Mouse (Mus musculus): ENCODE results near the gene Gm16430. TPM values are rescaled to one million over a fixed set of nuclear protein-coding genes. Genes with fewer than 3 reads are reported as not detected.

Gm16430 gene
- polyA plus RNA-seq (2017; shearing (Covaris generic)), result not detected

DNA sequence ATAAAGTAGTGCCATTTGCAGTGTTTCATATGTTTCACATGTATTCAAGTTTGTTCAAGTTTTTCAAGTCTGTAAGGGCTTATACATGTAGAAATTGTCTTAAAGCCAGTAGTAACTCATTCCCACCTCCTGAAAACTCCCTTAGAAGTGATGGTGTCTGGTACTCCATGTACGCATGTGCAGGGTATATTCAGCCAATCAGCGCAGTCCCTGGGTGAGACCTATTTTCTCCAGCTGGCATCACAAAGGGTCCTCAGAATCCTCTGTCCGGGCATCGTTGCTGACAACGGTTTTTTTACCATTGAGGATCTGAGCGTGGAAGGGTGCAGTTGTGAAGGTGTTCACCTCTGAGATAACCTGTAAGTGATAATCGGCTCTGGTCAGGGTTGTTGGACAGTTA, at the start of gene Gm16430:
TSS of gene Gm16430 (plus strand) at position 301 of the 400 bp plus-strand sequence.

Other genes with a start within 250 kb of the Gm16430 start
- not detected for gene Gm16405, start 91.0 kb upstream of the Gm16430 start, polyA plus RNA-seq (2017; shearing (Covaris generic))